Mouse (Mus musculus) cortical plate, adult 2 months (tissue): ENCODE measurements at regions not wholly inside any gene's neighbourhood (a gene's known extent, or its start where the extent isn't known, plus 50 kb on each side); places are given as distances from the start of the nearest gene placed in this dataset.

Experiments
- H3K27ac ChIP-seq: fragments of 200-500 bp; 2 replicates; pipeline ENCODE4 v1.5.1; 2012; ENCODE audit warnings: low read length, control low read depth, inconsistent platforms; ENCODE audit not compliant: insufficient read depth
- H3K4me1 ChIP-seq: fragments of 200-500 bp; 2 replicates; pipeline ENCODE4 v1.6.1; 2011; ENCODE audit warnings: low read length; ENCODE audit not compliant: control insufficient read depth, insufficient read depth
- H3K4me3 ChIP-seq: fragments of 200-500 bp; 2 replicates; pipeline ENCODE4 v1.5.1; 2011; ENCODE audit warnings: mild to moderate bottlenecking, low read length, control low read depth; ENCODE audit not compliant: insufficient read depth
- CTCF ChIP-seq: fragments of 200-500 bp; IDR thresholded peaks from 2 replicates; pipeline ENCODE4 v1.5.1; 2011; ENCODE audit warnings: mild to moderate bottlenecking, control low read depth, low read length; ENCODE audit not compliant: insufficient read depth; ENCODE audit errors: extremely low read depth
- POLR2A ChIP-seq: fragments of 200-500 bp; IDR thresholded peaks from 2 replicates; pipeline ENCODE4 v1.6.1; 2011; ENCODE audit warnings: mild to moderate bottlenecking, low read length, control low read depth; ENCODE audit not compliant: insufficient read depth; ENCODE audit errors: extremely low read depth

DNA sequence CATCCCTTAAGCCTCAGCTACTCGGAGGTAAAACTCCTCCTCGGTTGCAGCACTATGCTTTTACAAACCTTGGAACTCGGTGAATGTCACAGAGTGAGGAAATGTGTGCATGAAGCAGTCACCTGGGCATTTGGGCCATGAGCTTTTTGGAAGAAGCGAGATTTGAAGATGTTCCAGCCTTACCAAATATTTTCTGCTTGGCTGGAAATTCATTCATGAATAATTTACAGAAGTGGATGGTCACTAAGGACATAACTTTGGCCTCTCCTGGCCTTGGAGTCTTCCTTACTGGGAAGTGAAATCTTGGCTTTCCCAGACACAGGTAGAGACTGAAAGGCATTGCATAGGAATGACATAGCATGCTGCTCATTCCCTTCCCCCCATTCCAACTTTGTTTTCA, 487.6 kb upstream of the Gm765 start:
- H3K4me1 ChIP-seq: no peaks in the 10 kb centered on the region
- no peak overlapping the region for H3K4me3 ChIP-seq
- TF ChIP-seq CTCF (no peak), POLR2A (no peak)
- H3K27ac ChIP-seq: no peak overlapping the region

- TF ChIP-seq POLR2A (no peak), CTCF (no peak)
- Histone ChIP-seq H3K4me3 (no peak overlapping the region), H3K4me1 (no peaks in the 10 kb centered on the region), H3K27ac (no peak overlapping the region)
These were observed 465.5 kb upstream of the Gm765 start for GRCm38 (mm10) chr6:98808046-98808445.

DNA sequence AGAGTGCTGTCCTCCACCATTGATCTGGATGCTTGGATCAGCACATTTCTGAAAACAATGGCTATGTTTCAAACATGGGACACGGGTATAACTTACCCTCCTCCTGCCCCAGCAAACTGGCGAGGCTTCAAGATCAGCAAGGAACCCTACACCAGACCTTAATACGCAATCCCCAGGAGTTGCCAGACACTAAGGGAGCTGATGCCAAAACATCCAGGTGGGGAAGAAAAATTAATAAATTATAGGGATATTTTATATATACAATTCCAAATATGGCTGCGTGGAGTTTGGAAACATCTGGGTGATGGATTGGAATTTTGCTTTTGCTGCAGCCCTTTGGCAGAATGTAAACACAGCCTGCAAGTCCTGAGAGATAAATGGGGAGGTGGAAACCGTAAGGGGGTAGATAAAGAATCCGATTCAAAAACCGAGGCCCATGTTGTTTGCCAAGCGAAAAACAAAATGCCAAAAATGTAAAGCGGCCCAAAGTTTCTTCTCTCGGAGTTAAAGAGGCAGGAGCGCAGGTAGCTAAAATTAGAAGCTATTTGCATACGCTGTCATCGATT, 460.9 kb upstream of the Gm765 start:
- Histone ChIP-seq H3K27ac (no peak overlapping the region), H3K4me1 (peaks cover 1% of the 10 kb centered on the region; the same call in 1 of the 2 replicates), H3K4me3 (no peak overlapping the region)
- TF ChIP-seq CTCF: no peak
- no peak for TF ChIP-seq POLR2A

DNA sequence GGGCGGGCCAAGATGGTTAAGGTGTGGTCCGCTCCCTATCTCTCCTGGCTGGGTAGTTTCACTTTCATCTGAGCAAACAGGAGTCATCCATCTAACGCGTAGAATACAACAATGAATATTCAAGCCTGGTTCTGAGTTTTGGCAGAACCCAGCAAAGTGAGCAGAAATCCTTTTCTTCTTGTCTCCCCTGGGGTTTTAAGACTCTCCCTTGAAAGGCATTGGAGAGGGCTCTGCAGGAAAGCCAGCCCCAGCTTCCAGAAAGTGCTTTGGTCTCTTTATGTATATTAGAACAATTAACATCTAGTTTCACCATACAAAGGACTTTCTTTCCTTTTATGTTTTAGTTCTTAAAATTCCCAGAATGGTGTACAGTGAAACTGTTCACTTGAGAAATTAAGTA, 458.5 kb upstream of the Gm765 start:
- H3K27ac ChIP-seq: no peak overlapping the region
- TF ChIP-seq CTCF: no peak
- no peak for TF ChIP-seq POLR2A
- no peak overlapping the region for H3K4me3 ChIP-seq
- peaks cover 1% of the 10 kb centered on the region; the same call in 1 of the 2 replicates for H3K4me1 ChIP-seq

DNA sequence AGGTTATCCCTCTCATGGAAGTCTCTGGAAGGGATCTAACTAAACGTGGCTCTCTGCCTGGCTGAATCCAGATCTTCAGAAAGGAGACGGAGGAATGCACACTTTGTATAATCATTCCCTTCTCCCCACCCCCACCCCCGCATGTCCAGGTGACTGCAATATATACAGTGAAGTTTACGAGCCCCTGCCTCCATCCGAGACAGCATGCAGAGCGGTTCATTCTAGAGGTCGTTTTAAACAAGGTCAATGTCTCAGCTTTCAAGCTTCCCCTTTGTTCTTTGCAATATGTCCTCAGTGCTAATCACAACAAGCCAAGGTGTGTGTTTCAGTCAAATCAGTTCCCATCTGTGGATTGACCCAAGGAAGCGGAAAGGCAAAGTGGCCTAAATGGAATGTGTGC, 457.5 kb upstream of the Gm765 start:
- Histone ChIP-seq H3K4me1 (peaks cover 1% of the 10 kb centered on the region; the same call in 1 of the 2 replicates), H3K27ac (no peak overlapping the region), H3K4me3 (no peak overlapping the region)
- no peak for TF ChIP-seq POLR2A
- TF ChIP-seq CTCF: no peak

- TF ChIP-seq CTCF: no peak
- no peak for TF ChIP-seq POLR2A
- Histone ChIP-seq H3K4me3 (no peak overlapping the region), H3K4me1 (peaks cover 1% of the 10 kb centered on the region; the same call in 1 of the 2 replicates), H3K27ac (no peak overlapping the region)
These were observed 455.2 kb upstream of the Gm765 start for GRCm38 (mm10) chr6:98797778-98798177.

DNA sequence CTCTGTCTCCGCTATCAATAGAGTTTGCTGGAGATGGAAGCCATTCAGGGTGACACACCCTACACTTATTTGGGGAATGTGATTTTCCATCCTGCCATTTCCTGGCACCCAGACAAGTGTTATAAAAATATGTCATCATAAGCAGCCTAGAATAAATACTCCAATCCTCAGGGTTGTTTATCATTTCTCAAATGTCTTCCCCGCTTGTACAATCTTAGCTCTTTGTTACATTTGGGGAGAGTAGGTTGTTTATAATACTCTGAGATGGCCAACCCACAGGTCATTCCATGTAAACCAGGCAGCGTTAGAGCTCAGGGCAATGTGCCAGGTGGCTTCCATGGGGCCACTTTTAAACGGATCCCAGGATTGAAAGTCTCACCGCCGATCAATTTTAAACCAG, 454.8 kb upstream of the Gm765 start:
- no peak overlapping the region for H3K27ac ChIP-seq
- no peak overlapping the region for H3K4me3 ChIP-seq
- TF ChIP-seq POLR2A (no peak), CTCF (no peak)
- H3K4me1 ChIP-seq: peaks cover 1% of the 10 kb centered on the region; the same call in 1 of the 2 replicates

DNA sequence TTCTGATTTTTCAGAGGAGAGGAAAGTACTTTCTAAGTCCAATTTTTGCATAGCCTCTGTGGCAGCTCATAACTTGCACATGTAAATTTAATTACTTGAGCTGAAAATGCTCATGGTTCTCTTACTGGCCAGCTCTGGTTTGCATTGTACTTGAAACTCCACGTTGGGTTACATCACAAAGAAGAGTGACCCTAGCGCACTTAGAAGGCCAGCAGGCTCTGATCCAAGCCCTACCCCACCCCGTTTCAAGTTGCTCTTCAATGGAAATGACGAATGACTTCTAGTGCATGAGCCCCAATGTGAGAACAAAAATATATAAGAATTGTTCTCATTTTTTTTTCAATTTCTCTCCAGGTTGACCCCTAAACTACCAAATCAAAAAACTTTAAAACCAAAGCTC, 454.1 kb upstream of the Gm765 start:
- Histone ChIP-seq H3K4me1 (peaks cover 1% of the 10 kb centered on the region; the same call in 1 of the 2 replicates), H3K27ac (no peak overlapping the region), H3K4me3 (no peak overlapping the region)
- TF ChIP-seq CTCF (no peak), POLR2A (no peak)

DNA sequence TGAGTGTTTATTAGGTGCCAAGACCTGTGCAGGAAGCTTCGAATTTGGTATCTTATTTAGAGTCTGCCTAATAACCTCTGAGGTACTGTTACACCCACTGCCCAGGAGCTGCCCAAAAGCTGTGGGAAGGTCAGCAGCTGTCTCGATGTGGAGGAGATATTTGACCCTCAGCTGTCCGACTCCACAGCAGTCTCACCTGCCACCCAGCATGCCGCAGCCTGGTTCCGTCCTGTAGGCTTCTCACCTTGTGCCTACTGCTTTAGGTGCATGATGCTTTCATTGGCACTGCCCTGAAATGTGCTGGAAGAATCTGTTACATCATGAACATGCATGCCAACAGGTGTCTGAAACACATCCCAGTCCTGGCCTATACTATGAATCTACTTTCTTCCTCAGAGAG, 444.9 kb upstream of the Gm765 start:
- no peak overlapping the region for H3K4me3 ChIP-seq

GRCm38 (mm10) chr6:98782074-98782473, 439.5 kb upstream of the Gm765 start:
- no peak overlapping the region for H3K4me3 ChIP-seq
- no peaks in the 10 kb centered on the region for H3K4me1 ChIP-seq
- H3K27ac ChIP-seq: no peak overlapping the region
- TF ChIP-seq CTCF (no peak), POLR2A (no peak)

More for the DNA sequence above, 444.9 kb upstream of the Gm765 start:
- H3K27ac ChIP-seq: no peak overlapping the region
- TF ChIP-seq CTCF (no peak), POLR2A (no peak)
- H3K4me1 ChIP-seq: no peaks in the 10 kb centered on the region
